Mouse (Mus musculus) embryonic facial prominence, embryonic 12.5 days (tissue): ENCODE results near the gene Gm42791. TPM values are rescaled to one million over a fixed set of nuclear protein-coding genes. Genes with fewer than 3 reads are reported as not detected.

Experiments used
- ATAC-seq: fragments of 200-750 bp; cut with Nextera tagmentation; 2 replicates; pipeline ENCODE4 v1.8.0; 2017; ENCODE audit not compliant: insufficient number of reproducible peaks, insufficient read depth, low FRiP score, low TSS enrichment
- H3K27ac ChIP-seq: fragments of 300-500 bp; sonication (generic); 2 replicates; pipeline ENCODE4 v1.5.1; 2016; ENCODE audit warnings: mild to moderate bottlenecking
- H3K27me3 ChIP-seq: fragments of 300-500 bp; sonication (generic); 2 replicates; pipeline ENCODE4 v1.6.1; 2016; ENCODE audit warnings: mild to moderate bottlenecking, moderate library complexity
- H3K36me3 ChIP-seq: fragments of 300-500 bp; sonication (generic); 2 replicates; pipeline ENCODE4 v1.6.1; 2016; ENCODE audit warnings: mild to moderate bottlenecking
- H3K4me1 ChIP-seq: fragments of 300-500 bp; sonication (generic); 2 replicates; pipeline ENCODE4 v1.6.1; 2016
- H3K4me2 ChIP-seq: fragments of 300-500 bp; sonication (generic); replicated peaks from 2 replicates; pipeline ENCODE4 v1.6.1; 2016; ENCODE audit warnings: mild to moderate bottlenecking, moderate library complexity
- H3K4me3 ChIP-seq: fragments of 300-500 bp; sonication (generic); 2 replicates; pipeline ENCODE4 v1.5.1; 2016; ENCODE audit warnings: mild to moderate bottlenecking
- H3K9ac ChIP-seq: fragments of 300-500 bp; sonication (generic); 2 replicates; pipeline ENCODE4 v1.6.1; 2016; ENCODE audit warnings: mild to moderate bottlenecking, moderate library complexity
- H3K9me3 ChIP-seq: fragments of 300-500 bp; sonication (generic); 2 replicates; pipeline ENCODE4 v1.6.1; 2016; ENCODE audit warnings: mild to moderate bottlenecking, moderate library complexity
- WGBS: fragments of 180-500 bp; shearing (Covaris S2); methylation state at CpG from one replicate; pipeline ENCODE4 v1.1.7; 2016; 5-methylcytosine and 5-hydroxymethylcytosine counted together
- polyA plus RNA-seq: library from polyadenylated mRNA; unstranded; fragments of >200 nt; fragmentation: Nextera tagmentation; extraction: Ambion mirVana; gene quantifications from 2 replicates; pipeline ENCODE4 v1.2.1, GENCODE M21; 2016

Gm42791 gene
- 3.4 and 4.0 TPM in 2 replicates for polyA plus RNA-seq

GRCm38 (mm10) chr5:148994706-148995414 lies at the start of gene Gm42791:
TSS of gene Gm42791 (minus strand) at chr5:148995147.
- H3K4me2 ChIP-seq: peak within 1 kb of the TSS; percentile 73
- H3K27ac ChIP-seq: peak within 1 kb of the TSS; percentile 99
- ATAC-seq: peak; percentile 74
- peak within 1 kb of the TSS; percentile 50 for H3K4me3 ChIP-seq
- H3K36me3 ChIP-seq: no peaks in the 10 kb centered on the region
- H3K9me3 ChIP-seq: no peaks in the 10 kb centered on the region; the same call in 1 of the 2 replicates
- H3K9ac ChIP-seq: peak within 1 kb of the TSS; percentile 69
- H3K4me1 ChIP-seq: peaks cover 22% of the 10 kb centered on the region
- WGBS: 2% methylated on average over 33 of the region's 33 CpGs
- no peaks in the 10 kb centered on the region for H3K27me3 ChIP-seq

- peaks cover 23% of the 10 kb centered on the region for H3K36me3 ChIP-seq
- no peak overlapping the region for H3K9ac ChIP-seq
- no peak overlapping the region for H3K27ac ChIP-seq
- ATAC-seq: no peak
- H3K4me1 ChIP-seq: no peaks in the 10 kb centered on the region
- no peak overlapping the region for H3K4me3 ChIP-seq
- 0 out of 2 replicates have a peak, but pooled peaks cover 6% of the 10 kb centered on the region for H3K9me3 ChIP-seq
- H3K4me2 ChIP-seq: no peak overlapping the region
- WGBS: 81% methylated on average over 4 of the region's 4 CpGs
- no peaks in the 10 kb centered on the region for H3K27me3 ChIP-seq
These were observed 49.1 kb upstream of the Gm42791 start for GRCm38 (mm10) chr5:149044067-149044466.

- WGBS: 88% methylated on average over 6 of the region's 6 CpGs
- Histone ChIP-seq H3K4me2 (no peak overlapping the region), H3K9ac (no peak overlapping the region), H3K36me3 (peaks cover 23% of the 10 kb centered on the region), H3K27me3 (no peaks in the 10 kb centered on the region), H3K4me1 (no peaks in the 10 kb centered on the region), H3K4me3 (no peak overlapping the region), H3K9me3 (0 out of 2 replicates have a peak, but pooled peaks cover 6% of the 10 kb centered on the region), H3K27ac (no peak overlapping the region)
- no peak for ATAC-seq
These were observed 48.3 kb upstream of the Gm42791 start for GRCm38 (mm10) chr5:149043240-149043639.

- Histone ChIP-seq H3K4me3 (no peak overlapping the region), H3K9ac (no peak overlapping the region), H3K27ac (no peak overlapping the region), H3K9me3 (peaks cover 15% of the 10 kb centered on the region; the same call in 1 of the 2 replicates), H3K36me3 (peaks cover 3% of the 10 kb centered on the region; the same call in 1 of the 2 replicates), H3K4me2 (no peak overlapping the region), H3K27me3 (no peaks in the 10 kb centered on the region), H3K4me1 (no peaks in the 10 kb centered on the region)
- WGBS: 91% methylated on average over 5 of the region's 5 CpGs
- no peak for ATAC-seq
These were observed 44.9 kb upstream of the Gm42791 start for GRCm38 (mm10) chr5:149039825-149040224.

- H3K9ac ChIP-seq: no peak overlapping the region
- no peak overlapping the region for H3K4me3 ChIP-seq
- peaks cover 15% of the 10 kb centered on the region; the same call in 1 of the 2 replicates for H3K9me3 ChIP-seq
- ATAC-seq: no peak
- no peaks in the 10 kb centered on the region for H3K4me1 ChIP-seq
- H3K4me2 ChIP-seq: no peak overlapping the region
- 30% methylated on average over 10 of the region's 10 CpGs for WGBS
- no peak overlapping the region for H3K27ac ChIP-seq
- H3K27me3 ChIP-seq: no peaks in the 10 kb centered on the region
- 0 out of 2 replicates have a peak, but pooled peaks cover 1% of the 10 kb centered on the region for H3K36me3 ChIP-seq
These were observed 42.8 kb upstream of the Gm42791 start for GRCm38 (mm10) chr5:149037729-149038128.

- H3K4me3 ChIP-seq: no peak overlapping the region
- ATAC-seq: no peak
- WGBS: 90% methylated on average over 3 of the region's 3 CpGs
These were observed 42.0 kb upstream of the Gm42791 start for GRCm38 (mm10) chr5:149036920-149037319.

GRCm38 (mm10) chr5:149032438-149032837 lies 37.5 kb upstream of the Gm42791 start:
- no peaks in the 10 kb centered on the region for H3K36me3 ChIP-seq
- H3K27ac ChIP-seq: no peak overlapping the region; the same call in 1 of the 2 replicates
- peaks cover 9% of the 10 kb centered on the region; the same call in 1 of the 2 replicates for H3K9me3 ChIP-seq
- no peak for ATAC-seq
- H3K4me3 ChIP-seq: no peak overlapping the region
- no peak overlapping the region for H3K9ac ChIP-seq
- no peaks in the 10 kb centered on the region for H3K27me3 ChIP-seq
- H3K4me2 ChIP-seq: no peak overlapping the region
- WGBS: 92% methylated on average over 4 of the region's 4 CpGs
- H3K4me1 ChIP-seq: peaks cover 26% of the 10 kb centered on the region

More at GRCm38 (mm10) chr5:149036920-149037319, 42.0 kb upstream of the Gm42791 start:
- no peak overlapping the region for H3K4me2 ChIP-seq
- no peak overlapping the region for H3K9ac ChIP-seq
- peaks cover 15% of the 10 kb centered on the region; the same call in 1 of the 2 replicates for H3K9me3 ChIP-seq
- H3K27ac ChIP-seq: no peak overlapping the region
- H3K27me3 ChIP-seq: no peaks in the 10 kb centered on the region
- H3K4me1 ChIP-seq: no peaks in the 10 kb centered on the region
- H3K36me3 ChIP-seq: no peaks in the 10 kb centered on the region

GRCm38 (mm10) chr5:149031199-149031750 lies 36.3 kb upstream of the Gm42791 start:
- WGBS: 3% methylated on average over 30 of the region's 30 CpGs
- H3K27me3 ChIP-seq: no peaks in the 10 kb centered on the region
- peaks cover 26% of the 10 kb centered on the region for H3K4me1 ChIP-seq
- H3K27ac ChIP-seq: peak overlapping the region; percentile 85
- no peaks in the 10 kb centered on the region for H3K36me3 ChIP-seq
- 0 out of 2 replicates have a peak, but pooled peaks cover under 1% of the 10 kb centered on the region for H3K9me3 ChIP-seq
- H3K4me2 ChIP-seq: peak overlapping the region; percentile 57
- peak overlapping the region; percentile 33 for H3K4me3 ChIP-seq
- peak; percentile 76; the same call in 1 of the 2 replicates for ATAC-seq
- peak overlapping the region; percentile 58 for H3K9ac ChIP-seq

GRCm38 (mm10) chr5:149030103-149030502 lies 35.2 kb upstream of the Gm42791 start:
- Histone ChIP-seq H3K4me2 (no peak overlapping the region), H3K9ac (no peak overlapping the region), H3K27ac (peak overlapping the region; percentile 46; the same call in 1 of the 2 replicates), H3K27me3 (no peaks in the 10 kb centered on the region), H3K4me3 (no peak overlapping the region), H3K4me1 (peaks cover 26% of the 10 kb centered on the region), H3K36me3 (no peaks in the 10 kb centered on the region), H3K9me3 (no peaks in the 10 kb centered on the region)
- 0 out of 2 replicates have a peak, but pooled peaks have one; percentile 31 for ATAC-seq
- 50% methylated on average over 2 of the region's 2 CpGs for WGBS

GRCm38 (mm10) chr5:149028394-149028793 lies 33.4 kb upstream of the Gm42791 start:
- no peak overlapping the region for H3K4me3 ChIP-seq
- H3K9me3 ChIP-seq: no peaks in the 10 kb centered on the region
- WGBS: 77% methylated on average over 5 of the region's 5 CpGs
- H3K27me3 ChIP-seq: no peaks in the 10 kb centered on the region
- H3K36me3 ChIP-seq: no peaks in the 10 kb centered on the region
- H3K4me2 ChIP-seq: no peak overlapping the region
- H3K27ac ChIP-seq: no peak overlapping the region
- peaks cover 26% of the 10 kb centered on the region for H3K4me1 ChIP-seq
- no peak for ATAC-seq
- H3K9ac ChIP-seq: no peak overlapping the region

GRCm38 (mm10) chr5:149027389-149027788 lies 32.4 kb upstream of the Gm42791 start:
- H3K9ac ChIP-seq: no peak overlapping the region
- no peaks in the 10 kb centered on the region for H3K9me3 ChIP-seq
- H3K36me3 ChIP-seq: no peaks in the 10 kb centered on the region
- no peak overlapping the region for H3K4me3 ChIP-seq
- no peak overlapping the region for H3K27ac ChIP-seq
- ATAC-seq: no peak
- WGBS: 78% methylated on average over 8 of the region's 8 CpGs
- peaks cover 26% of the 10 kb centered on the region for H3K4me1 ChIP-seq
- H3K4me2 ChIP-seq: no peak overlapping the region
- no peaks in the 10 kb centered on the region for H3K27me3 ChIP-seq

GRCm38 (mm10) chr5:149021120-149021519 lies 26.2 kb upstream of the Gm42791 start:
- H3K9me3 ChIP-seq: no peaks in the 10 kb centered on the region
- no peak for ATAC-seq
- no peak overlapping the region for H3K9ac ChIP-seq
- H3K4me3 ChIP-seq: no peak overlapping the region
- no peak overlapping the region for H3K4me2 ChIP-seq
- H3K4me1 ChIP-seq: peaks cover 5% of the 10 kb centered on the region; the same call in 1 of the 2 replicates
- WGBS: 48% methylated on average over 7 of the region's 7 CpGs
- no peak overlapping the region for H3K27ac ChIP-seq
- H3K27me3 ChIP-seq: no peaks in the 10 kb centered on the region
- H3K36me3 ChIP-seq: no peaks in the 10 kb centered on the region
